Mouse (Mus musculus) G1E (cell line): ENCODE data around the gene Vegfa. TPM values are rescaled to one million over a fixed set of nuclear protein-coding genes. Genes with fewer than 3 reads are reported as not detected.

Experiments used
- ATAC-seq: 2 replicates; pipeline ENCODE4 v1.8.0; 2016; ENCODE audit warnings: mild to moderate bottlenecking; ENCODE audit not compliant: insufficient number of reproducible peaks, poor library complexity, low FRiP score, severe bottlenecking; ENCODE audit errors: extremely low read depth
- DNase-seq: peaks from one replicate; pipeline ENCODE4 v3.0.0; 2012; ENCODE audit warnings: low spot score
- H3K27me3 ChIP-seq: 2 replicates; pipeline ENCODE4 v1.6.1; 2012; ENCODE audit warnings: mild to moderate bottlenecking, low read length, inconsistent platforms; ENCODE audit not compliant: insufficient read depth
- H3K36me3 ChIP-seq: replicated peaks from 2 replicates; pipeline ENCODE3; 2012; ENCODE audit warnings: mild to moderate bottlenecking, inconsistent platforms
- H3K4me1 ChIP-seq: 2 replicates; pipeline ENCODE4 v1.6.1; 2012; ENCODE audit warnings: low read depth, low read length, inconsistent platforms, mixed read lengths; ENCODE audit not compliant: insufficient read depth
- H3K4me3 ChIP-seq: 2 replicates; pipeline ENCODE4 v1.5.1; 2012; ENCODE audit warnings: low read depth, mild to moderate bottlenecking, inconsistent platforms, low read length, moderate library complexity, mixed read lengths
- H3K9me3 ChIP-seq: replicated peaks from 2 replicates; pipeline ENCODE4 v1.6.1; 2012; ENCODE audit warnings: inconsistent platforms
- CTCF ChIP-seq: IDR thresholded peaks from 2 replicates; pipeline ENCODE4 v1.5.1; 2012; ENCODE audit warnings: low read depth, low read length, inconsistent platforms, mixed read lengths
- GATA1 ChIP-seq: IDR thresholded peaks from 2 replicates; pipeline ENCODE4 v1.6.1; 2012; ENCODE audit warnings: borderline replicate concordance, low read length, inconsistent platforms, mixed read lengths
- GATA2 ChIP-seq: IDR thresholded peaks from 2 replicates; pipeline ENCODE4 v1.6.1; 2012; ENCODE audit warnings: low read depth, low read length, inconsistent platforms, borderline replicate concordance
- POLR2AphosphoS5 ChIP-seq: IDR thresholded peaks from 2 replicates; pipeline ENCODE4 v1.6.1; 2012; ENCODE audit warnings: low read depth, low read length, inconsistent platforms; ENCODE audit not compliant: insufficient replicate concordance
- TAL1 ChIP-seq: conservative IDR thresholded peaks from 2 replicates; pipeline ENCODE4 v1.6.1; 2012; ENCODE audit warnings: low read depth, low read length, inconsistent platforms, mixed read lengths
- polyA plus RNA-seq: library from polyadenylated mRNA; stranded (reverse); fragments of >175 nt; gene quantifications from 2 replicates; pipeline ENCODE4 v1.2.3, GENCODE M21; 2012
- total RNA-seq, 2 experiments: library from RNA; stranded (forward) in 1 of 2; stranded (reverse) in 1 of 2; fragments of 200-1000 nt in 1 of 2; fragments of >200 nt in 1 of 2; fragmentation: Nextera tagmentation in 1 of 2; gene quantifications; 2 replicates each; pipeline ENCODE4 v1.2.3; 2014 to 2017

Gene Vegfa
- total and polyA plus RNA-seq, 3 experiments = 56.0 to 106 (median 94.1) TPM

DNA sequence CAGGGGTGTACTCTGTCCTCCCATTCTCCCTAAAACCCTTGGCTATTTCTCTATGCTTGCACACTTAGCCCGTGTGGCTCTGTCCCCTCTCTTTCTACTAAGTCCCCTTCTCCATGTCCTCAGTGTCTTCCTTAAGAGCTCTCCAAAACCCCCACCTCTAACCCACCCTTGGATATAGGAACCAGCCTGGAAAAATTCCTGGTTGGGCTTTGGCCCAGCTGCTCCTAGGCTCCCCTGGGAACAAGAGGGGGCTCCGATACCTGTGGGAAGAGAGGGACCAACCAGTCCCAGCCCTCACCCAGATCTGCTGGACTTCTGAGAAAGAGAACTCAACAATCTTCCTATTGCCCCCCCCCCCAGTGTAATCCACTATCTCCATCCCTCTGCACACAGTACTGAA lies 1.4 kb upstream of the Vegfa start:
- ATAC-seq (no peak), DNase-seq (no peak)
- TF ChIP-seq GATA2 (no peak), TAL1 (no peak), CTCF (no peak), POLR2AphosphoS5 (no peak), GATA1 (no peak)
- Histone ChIP-seq H3K4me3 (no peak overlapping the region), H3K36me3 (peaks cover 27% of the 10 kb centered on the region), H3K9me3 (no peaks in the 10 kb centered on the region), H3K27me3 (no peaks in the 10 kb centered on the region), H3K4me1 (peaks cover 29% of the 10 kb centered on the region)

GRCm38 (mm10) chr17:46033122-46033521 lies 953 bp upstream of the Vegfa start:
- Histone ChIP-seq H3K36me3 (peaks cover 32% of the 10 kb centered on the region), H3K27me3 (no peaks in the 10 kb centered on the region), H3K4me1 (peaks cover 34% of the 10 kb centered on the region), H3K4me3 (no peak overlapping the region; the same call in 1 of the 2 replicates), H3K9me3 (no peaks in the 10 kb centered on the region)
- ATAC-seq = no peak
- TF ChIP-seq POLR2AphosphoS5 = no peak
- no peak for TF ChIP-seq GATA2
- TF ChIP-seq CTCF = no peak
- TF ChIP-seq TAL1 = no peak
- no peak for TF ChIP-seq GATA1
- no peak for DNase-seq

DNA sequence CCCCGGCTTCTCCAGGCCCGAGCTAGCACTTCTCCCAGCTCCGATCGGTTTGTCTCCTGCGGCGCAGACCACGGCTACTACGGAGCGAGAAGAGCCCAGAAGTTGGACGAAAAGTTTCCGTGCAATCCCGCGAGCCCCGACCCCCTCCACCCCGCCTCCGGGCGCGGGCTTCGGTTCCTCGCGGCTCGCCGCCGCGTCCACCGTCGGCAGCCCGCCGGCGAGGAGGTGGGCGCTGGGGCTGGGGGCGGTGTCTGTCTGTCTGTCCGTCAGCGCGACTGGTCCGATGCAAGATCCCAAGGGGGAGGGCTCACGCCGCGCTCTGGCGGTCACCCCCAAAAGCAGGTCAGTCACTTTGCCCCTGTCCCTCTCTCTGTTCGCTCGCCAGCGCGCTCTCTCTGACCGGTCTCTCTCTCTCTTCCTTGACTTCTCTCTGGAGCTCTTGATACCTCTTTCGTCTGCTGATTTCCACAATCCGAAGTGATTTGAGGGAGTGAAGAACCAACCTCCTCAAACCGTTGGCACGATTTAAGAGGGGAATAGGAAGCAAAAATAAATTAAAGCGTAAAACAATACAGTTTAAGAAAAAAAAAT lies 453 bp downstream of the Vegfa start:
- no peak for ATAC-seq
- TF ChIP-seq GATA2 (no peak), POLR2AphosphoS5 (no peak), CTCF (no peak), GATA1 (no peak), TAL1 (no peak)
- Histone ChIP-seq H3K4me1 (peaks cover 47% of the 10 kb centered on the region), H3K9me3 (no peaks in the 10 kb centered on the region), H3K36me3 (peaks cover 45% of the 10 kb centered on the region), H3K27me3 (no peaks in the 10 kb centered on the region), H3K4me3 (peak overlapping the region; percentile 95)
- DNase-seq = peak; percentile 71

- Histone ChIP-seq H3K27me3 (no peaks in the 10 kb centered on the region), H3K4me3 (peak overlapping the region; percentile 95), H3K9me3 (no peaks in the 10 kb centered on the region), H3K4me1 (peaks cover 54% of the 10 kb centered on the region), H3K36me3 (peaks cover 50% of the 10 kb centered on the region)
- ATAC-seq (peak; percentile 43; the same call in 1 of the 2 replicates), DNase-seq (peak; percentile 83)
- TF ChIP-seq CTCF (no peak), GATA1 (no peak), TAL1 (no peak), GATA2 (no peak), POLR2AphosphoS5 (no peak)
Observed at GRCm38 (mm10) chr17:46030731-46031620, 1.2 kb downstream of the Vegfa start.

DNA sequence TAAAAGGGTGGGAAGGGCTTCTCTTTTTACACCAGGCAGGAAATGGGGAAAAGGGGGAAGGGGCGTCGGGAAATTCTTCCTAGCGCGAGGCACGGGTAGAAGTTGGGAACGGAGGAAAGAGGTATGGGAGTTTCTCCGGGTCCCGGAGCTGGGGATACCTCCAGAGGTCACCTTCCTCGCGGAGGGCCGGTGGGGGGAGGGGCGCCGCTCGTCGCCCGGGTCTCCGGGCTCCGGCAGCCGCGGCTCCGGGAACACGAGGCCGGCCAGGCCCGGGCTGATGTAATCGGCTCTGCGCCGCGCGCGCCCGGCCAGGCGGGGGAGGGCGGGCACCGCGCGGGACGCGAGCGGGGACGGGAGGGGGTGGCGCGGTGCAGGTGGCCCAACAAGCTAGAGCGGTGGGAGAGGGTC lies 1.8 kb downstream of the Vegfa start:
- Histone ChIP-seq H3K36me3 (peaks cover 57% of the 10 kb centered on the region), H3K9me3 (no peaks in the 10 kb centered on the region), H3K4me1 (peaks cover 60% of the 10 kb centered on the region), H3K27me3 (no peaks in the 10 kb centered on the region), H3K4me3 (peak overlapping the region; percentile 95)
- no peak for TF ChIP-seq GATA1
- no peak for TF ChIP-seq GATA2
- no peak for TF ChIP-seq TAL1
- TF ChIP-seq POLR2AphosphoS5 = no peak
- TF ChIP-seq CTCF = no peak
- DNase-seq (peak; percentile 73), ATAC-seq (no peak)

GRCm38 (mm10) chr17:46029554-46030207 lies 2.5 kb downstream of the Vegfa start:
- Histone ChIP-seq H3K4me3 (peak overlapping the region; percentile 95), H3K4me1 (peaks cover 66% of the 10 kb centered on the region), H3K9me3 (no peaks in the 10 kb centered on the region), H3K36me3 (peaks cover 61% of the 10 kb centered on the region), H3K27me3 (no peaks in the 10 kb centered on the region)
- TF ChIP-seq GATA1 = no peak
- no peak for TF ChIP-seq GATA2
- no peak for TF ChIP-seq POLR2AphosphoS5
- TF ChIP-seq CTCF = no peak
- TF ChIP-seq TAL1 = no peak
- DNase-seq = no peak
- ATAC-seq = no peak
